Mouse (Mus musculus) neural tube, embryonic 13.5 days (tissue): Measurements from ENCODE around the gene Iqschfp. TPM values are rescaled to one million over a fixed set of nuclear protein-coding genes. Genes with fewer than 3 reads are reported as not detected.
A peak's percentile ranks its signal among the peaks of the same experiment; 100 is the strongest.

ENCODE experiments used
- ATAC-seq: fragments of 200-750 bp; cut with Nextera tagmentation; 2 replicates; pipeline ENCODE4 v1.8.0; 2017; ENCODE audit warnings: low read depth, mild to moderate bottlenecking, moderate TSS enrichment, moderate library complexity
- H3K27ac ChIP-seq: fragments of 300-500 bp; sonication (generic); replicated peaks from 2 replicates; pipeline ENCODE4 v1.5.1; 2015; ENCODE audit warnings: moderate library complexity, mild to moderate bottlenecking, inconsistent platforms
- H3K27me3 ChIP-seq: fragments of 300-500 bp; sonication (generic); 2 replicates; pipeline ENCODE4 v1.6.1; 2015; ENCODE audit warnings: mild to moderate bottlenecking, inconsistent platforms
- H3K36me3 ChIP-seq: fragments of 300-500 bp; sonication (generic); 2 replicates; pipeline ENCODE4 v1.6.1; 2015; ENCODE audit warnings: mild to moderate bottlenecking, inconsistent platforms
- H3K4me1 ChIP-seq: fragments of 300-500 bp; sonication (generic); replicated peaks from 2 replicates; pipeline ENCODE4 v1.6.1; 2015; ENCODE audit warnings: inconsistent platforms
- H3K4me2 ChIP-seq: fragments of 300-500 bp; sonication (generic); 2 replicates; pipeline ENCODE4 v1.6.1; 2015; ENCODE audit warnings: inconsistent platforms, mild to moderate bottlenecking, moderate library complexity
- H3K4me3 ChIP-seq: fragments of 300-500 bp; sonication (generic); 2 replicates; pipeline ENCODE4 v1.5.1; 2015; ENCODE audit warnings: mild to moderate bottlenecking, inconsistent platforms
- H3K9ac ChIP-seq: fragments of 300-500 bp; sonication (generic); 2 replicates; pipeline ENCODE4 v1.6.1; 2015; ENCODE audit warnings: moderate library complexity, mild to moderate bottlenecking, inconsistent platforms
- H3K9me3 ChIP-seq: fragments of 300-500 bp; sonication (generic); 2 replicates; pipeline ENCODE4 v1.6.1; 2016; ENCODE audit warnings: inconsistent platforms
- WGBS: fragments of 180-500 bp; shearing (Covaris S2); methylation state at CpG from one replicate; pipeline ENCODE4 v1.1.7; 2015; 5-methylcytosine and 5-hydroxymethylcytosine counted together
- polyA plus RNA-seq: library from polyadenylated mRNA; unstranded; fragments of >200 nt; fragmentation: Nextera tagmentation; extraction: Ambion mirVana; gene quantifications from 2 replicates; pipeline ENCODE4 v1.2.1, GENCODE M21; 2015

The Iqschfp gene
- polyA plus RNA-seq, result 2.8 and 4.1 TPM in 2 replicates

- H3K9ac ChIP-seq, result peak within 1 kb of the TSS; percentile 60; the same call in 1 of the 2 replicates
- peak; percentile 29; the same call in 1 of the 2 replicates for ATAC-seq
- H3K27ac ChIP-seq, result peak within 1 kb of the TSS; percentile 73
- no peaks in the 10 kb centered on the region for H3K9me3 ChIP-seq
- H3K4me3 ChIP-seq, result peak within 1 kb of the TSS; percentile 31
- H3K27me3 ChIP-seq, result peaks cover 3% of the 10 kb centered on the region; the same call in 1 of the 2 replicates
- H3K4me1 ChIP-seq, result peaks cover 23% of the 10 kb centered on the region
- WGBS, result 21% methylated on average over 15 of the region's 15 CpGs
- H3K36me3 ChIP-seq, result no peaks in the 10 kb centered on the region
- peak within 1 kb of the TSS; percentile 53 for H3K4me2 ChIP-seq
Measured at GRCm38 (mm10) chr3:67892026-67892705, at the start of gene Iqschfp, which contains the start of gene Iqcj. Gene Iqschfp, plus strand, starts transcription at chr3:67892232. Gene Iqcj, plus strand, starts transcription at chr3:67892220.

DNA sequence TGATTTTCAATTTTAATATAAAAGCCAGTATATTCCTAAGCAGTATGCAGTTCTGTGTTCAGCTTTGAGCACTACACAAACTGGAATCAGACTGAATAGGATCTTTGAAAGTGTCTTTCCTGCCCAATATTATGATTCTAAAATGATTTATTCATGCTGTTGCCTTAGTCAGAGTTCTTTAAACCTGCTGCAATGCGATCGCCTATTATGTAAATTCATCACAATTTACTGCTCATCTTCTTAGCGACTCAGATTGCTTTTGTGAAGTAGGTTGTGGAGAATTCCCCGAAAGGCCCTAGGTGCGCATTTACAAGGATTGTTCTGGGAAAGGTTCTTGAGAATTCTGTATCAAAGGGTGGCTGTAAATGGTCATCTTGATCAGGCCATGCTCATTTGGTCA lies 39.6 kb upstream of the Iqschfp start:
- Histone ChIP-seq H3K9me3 (no peaks in the 10 kb centered on the region), H3K4me2 (no peak overlapping the region), H3K27ac (no peak overlapping the region), H3K4me3 (no peak overlapping the region), H3K9ac (no peak overlapping the region), H3K27me3 (no peaks in the 10 kb centered on the region), H3K4me1 (no peaks in the 10 kb centered on the region), H3K36me3 (no peaks in the 10 kb centered on the region)
- no peak for ATAC-seq
- WGBS, result 77% methylated on average over 5 of the region's 5 CpGs

DNA sequence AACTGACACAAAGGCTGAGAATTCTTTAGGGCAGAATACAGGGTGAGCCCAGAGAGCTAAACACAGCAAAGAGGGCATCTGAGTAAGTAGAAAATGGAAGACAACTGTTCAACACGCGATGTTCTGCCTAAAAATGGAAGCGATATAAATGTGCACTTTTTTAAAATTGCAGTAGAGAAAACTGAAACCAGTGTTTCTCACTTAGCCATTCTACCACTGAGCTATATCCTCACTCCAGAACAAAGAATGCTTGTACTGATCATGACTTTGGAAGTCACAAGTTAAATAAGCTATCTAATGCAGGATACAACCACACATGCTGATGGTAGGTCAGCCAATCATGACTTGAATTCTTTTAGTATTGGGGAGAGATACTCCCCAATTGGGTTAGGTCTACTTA lies 30.5 kb upstream of the Iqschfp start:
- 91% methylated on average over 3 of the region's 3 CpGs for WGBS
- H3K9me3 ChIP-seq, result no peaks in the 10 kb centered on the region
- no peak overlapping the region for H3K9ac ChIP-seq
- no peak overlapping the region for H3K27ac ChIP-seq
- no peak for ATAC-seq
- no peaks in the 10 kb centered on the region for H3K4me1 ChIP-seq
- no peak overlapping the region for H3K4me2 ChIP-seq
- no peaks in the 10 kb centered on the region for H3K27me3 ChIP-seq
- no peak overlapping the region for H3K4me3 ChIP-seq
- H3K36me3 ChIP-seq, result no peaks in the 10 kb centered on the region

DNA sequence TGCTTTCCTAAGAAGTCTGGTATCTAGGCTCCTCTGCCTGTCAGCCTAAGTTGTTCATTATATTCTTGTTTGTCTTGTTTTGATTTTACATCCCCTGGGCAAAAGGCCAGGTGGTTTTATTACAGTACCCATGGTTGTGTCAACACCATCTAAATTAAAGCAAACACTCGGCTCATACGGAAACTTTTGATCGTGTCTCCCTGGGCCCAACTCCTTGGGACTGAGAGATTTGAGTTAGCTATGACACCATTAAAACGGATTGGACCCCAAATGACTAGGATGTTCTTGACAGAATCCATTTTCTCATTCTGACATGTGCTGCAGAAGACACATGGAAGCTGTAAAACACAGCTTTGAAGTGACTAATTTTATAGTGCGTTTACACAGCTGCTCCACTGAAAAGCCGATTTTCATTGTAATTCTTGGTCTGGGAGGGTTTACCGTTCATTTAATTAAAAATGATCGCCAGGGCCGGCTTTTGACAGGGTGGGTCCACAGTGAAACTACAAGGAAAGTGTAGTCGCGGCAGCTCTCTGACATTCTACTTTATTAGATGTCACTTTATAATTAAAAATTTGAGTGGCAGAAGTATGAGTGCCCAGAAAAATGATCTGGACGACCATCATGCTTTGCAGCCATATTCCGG lies 24.5 kb upstream of the Iqschfp start:
- Histone ChIP-seq H3K4me1 (peaks cover 7% of the 10 kb centered on the region; the same call in 1 of the 2 replicates), H3K27ac (no peak overlapping the region), H3K9me3 (no peaks in the 10 kb centered on the region), H3K9ac (no peak overlapping the region), H3K4me3 (no peak overlapping the region), H3K27me3 (no peaks in the 10 kb centered on the region), H3K4me2 (no peak overlapping the region), H3K36me3 (no peaks in the 10 kb centered on the region)
- no peak for ATAC-seq
- 53% methylated on average over 13 of the region's 13 CpGs for WGBS

GRCm38 (mm10) chr3:67869424-67869823 lies 22.6 kb upstream of the Iqschfp start:
- H3K9ac ChIP-seq, result no peak overlapping the region
- no peaks in the 10 kb centered on the region for H3K9me3 ChIP-seq
- H3K4me2 ChIP-seq, result no peak overlapping the region
- no peak overlapping the region for H3K27ac ChIP-seq
- H3K4me1 ChIP-seq, result peaks cover 7% of the 10 kb centered on the region; the same call in 1 of the 2 replicates
- no peak for ATAC-seq
- no peaks in the 10 kb centered on the region for H3K36me3 ChIP-seq
- no peaks in the 10 kb centered on the region for H3K27me3 ChIP-seq
- no peak overlapping the region for H3K4me3 ChIP-seq
- WGBS, result 81% methylated on average over 1 of the region's 1 CpGs

GRCm38 (mm10) chr3:67877253-67877652 lies 14.8 kb upstream of the Iqschfp start:
- no peak overlapping the region for H3K27ac ChIP-seq
- no peak overlapping the region for H3K9ac ChIP-seq
- no peaks in the 10 kb centered on the region for H3K4me1 ChIP-seq
- no peak overlapping the region for H3K4me2 ChIP-seq
- H3K36me3 ChIP-seq, result no peaks in the 10 kb centered on the region
- no peaks in the 10 kb centered on the region for H3K9me3 ChIP-seq
- WGBS, result 80% methylated on average over 4 of the region's 4 CpGs
- H3K27me3 ChIP-seq, result no peaks in the 10 kb centered on the region
- ATAC-seq, result no peak
- H3K4me3 ChIP-seq, result no peak overlapping the region

DNA sequence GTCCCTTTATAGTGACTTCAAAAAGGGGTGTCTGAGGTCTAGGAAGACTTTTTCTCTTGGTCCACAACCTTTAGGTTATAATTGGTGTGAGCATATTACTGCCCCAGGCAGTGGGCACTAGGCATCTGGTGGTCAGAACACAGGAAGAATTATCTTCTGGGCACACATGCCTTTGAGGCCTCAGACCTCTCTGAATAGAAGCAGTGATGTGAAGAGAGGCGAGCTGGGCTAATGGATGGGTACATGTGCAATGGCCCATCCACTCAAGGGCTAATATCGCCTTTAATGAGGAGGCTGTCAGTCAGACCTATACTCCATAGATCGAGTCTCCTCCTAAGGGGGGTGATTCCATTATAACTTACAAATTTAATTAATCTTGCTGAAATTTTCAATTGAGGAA lies 7.7 kb upstream of the Iqschfp start:
- H3K4me3 ChIP-seq, result no peak overlapping the region
- no peaks in the 10 kb centered on the region for H3K27me3 ChIP-seq
- no peaks in the 10 kb centered on the region for H3K9me3 ChIP-seq
- no peak overlapping the region for H3K9ac ChIP-seq
- ATAC-seq, result no peak
- H3K4me2 ChIP-seq, result no peak overlapping the region
- H3K36me3 ChIP-seq, result no peaks in the 10 kb centered on the region
- 47% methylated on average over 3 of the region's 3 CpGs for WGBS
- no peak overlapping the region for H3K27ac ChIP-seq
- H3K4me1 ChIP-seq, result no peaks in the 10 kb centered on the region; the same call in 1 of the 2 replicates

DNA sequence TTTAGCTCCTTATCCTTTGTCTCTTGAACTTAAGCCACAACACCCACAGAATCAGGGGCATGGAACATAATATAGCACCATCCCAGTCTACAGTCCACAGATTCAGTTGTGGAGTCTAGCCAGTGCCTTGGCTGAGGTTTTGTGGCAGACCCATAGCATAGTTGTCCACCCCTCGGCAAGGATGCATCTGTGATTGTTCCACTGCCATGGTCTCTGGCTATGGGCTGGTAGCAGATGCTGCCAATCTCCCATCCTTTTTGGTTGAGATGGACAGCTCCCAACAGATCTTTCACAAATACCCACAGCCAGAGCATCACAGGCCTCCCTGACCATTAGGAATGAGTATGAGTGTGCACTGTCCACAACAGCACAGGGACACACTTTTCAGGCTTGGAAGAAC lies 5.9 kb upstream of the Iqschfp start:
- H3K9ac ChIP-seq, result no peak overlapping the region
- 81% methylated on average over 1 of the region's 1 CpGs for WGBS
- no peak overlapping the region for H3K4me2 ChIP-seq
- ATAC-seq, result no peak
- no peaks in the 10 kb centered on the region for H3K9me3 ChIP-seq
- no peak overlapping the region for H3K4me3 ChIP-seq
- H3K36me3 ChIP-seq, result no peaks in the 10 kb centered on the region
- no peak overlapping the region for H3K27ac ChIP-seq
- peaks cover under 1% of the 10 kb centered on the region; the same call in 1 of the 2 replicates for H3K27me3 ChIP-seq
- peaks cover 1% of the 10 kb centered on the region; the same call in 1 of the 2 replicates for H3K4me1 ChIP-seq

GRCm38 (mm10) chr3:67887251-67887650 lies 4.8 kb upstream of the Iqschfp start:
- no peak overlapping the region for H3K9ac ChIP-seq
- no peak overlapping the region for H3K27ac ChIP-seq
- ATAC-seq, result no peak
- peaks cover 12% of the 10 kb centered on the region for H3K4me1 ChIP-seq
- H3K9me3 ChIP-seq, result no peaks in the 10 kb centered on the region
- no peak overlapping the region for H3K4me2 ChIP-seq
- H3K4me3 ChIP-seq, result no peak overlapping the region
- H3K36me3 ChIP-seq, result no peaks in the 10 kb centered on the region
- peaks cover 3% of the 10 kb centered on the region; the same call in 1 of the 2 replicates for H3K27me3 ChIP-seq

DNA sequence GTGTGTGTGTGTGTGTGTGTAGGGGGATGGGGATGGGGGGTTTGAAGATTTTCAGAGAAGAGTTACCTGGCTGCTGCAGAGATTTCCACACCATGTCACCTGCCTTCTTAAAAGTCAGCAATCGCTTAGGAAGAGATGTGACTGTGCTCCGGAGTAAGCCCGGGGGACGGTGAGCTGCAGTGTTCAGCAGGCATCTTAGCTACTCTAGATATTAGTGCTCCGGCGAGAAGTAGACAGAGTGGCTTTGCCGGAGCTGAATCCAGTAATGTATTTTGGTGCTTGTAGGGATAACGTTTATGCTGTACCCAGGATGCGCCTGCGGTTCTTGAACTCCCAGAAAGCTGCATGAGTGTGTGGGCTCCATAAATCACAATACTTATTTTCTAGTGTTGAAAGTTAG lies 736 bp downstream of the Iqschfp start:
- Histone ChIP-seq H3K36me3 (no peaks in the 10 kb centered on the region), H3K27ac (peak overlapping the region; percentile 59), H3K9ac (peak overlapping the region; percentile 60; the same call in 1 of the 2 replicates), H3K9me3 (no peaks in the 10 kb centered on the region), H3K4me2 (peak overlapping the region; percentile 53), H3K4me3 (peak overlapping the region; percentile 31), H3K4me1 (peaks cover 23% of the 10 kb centered on the region), H3K27me3 (peaks cover 3% of the 10 kb centered on the region; the same call in 1 of the 2 replicates)
- WGBS, result 47% methylated on average over 10 of the region's 10 CpGs
- ATAC-seq, result peak; percentile 47

DNA sequence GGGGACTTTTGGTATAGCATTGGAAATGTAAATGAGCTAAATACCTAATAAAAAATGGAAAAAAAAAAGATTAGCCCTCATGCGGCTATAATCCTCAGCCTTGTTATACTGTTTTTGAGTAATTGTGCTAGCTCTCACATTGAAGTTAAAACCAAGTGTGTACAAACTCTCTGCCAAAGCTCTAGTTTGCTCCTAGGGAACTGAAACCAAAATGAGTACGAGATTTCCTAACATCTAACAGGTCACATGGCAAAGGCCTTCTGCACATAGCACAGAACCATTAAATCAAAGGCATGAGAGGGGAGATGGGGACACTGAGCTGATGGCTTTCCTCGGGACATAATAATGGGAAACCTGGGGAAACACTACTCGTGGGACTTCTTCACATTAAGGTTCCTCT lies 10.5 kb downstream of the Iqschfp start:
- Histone ChIP-seq H3K4me2 (no peak overlapping the region), H3K4me3 (no peak overlapping the region), H3K4me1 (no peaks in the 10 kb centered on the region), H3K36me3 (no peaks in the 10 kb centered on the region), H3K27me3 (no peaks in the 10 kb centered on the region), H3K9ac (no peak overlapping the region), H3K27ac (no peak overlapping the region), H3K9me3 (no peaks in the 10 kb centered on the region)
- 88% methylated on average over 4 of the region's 4 CpGs for WGBS
- no peak for ATAC-seq

DNA sequence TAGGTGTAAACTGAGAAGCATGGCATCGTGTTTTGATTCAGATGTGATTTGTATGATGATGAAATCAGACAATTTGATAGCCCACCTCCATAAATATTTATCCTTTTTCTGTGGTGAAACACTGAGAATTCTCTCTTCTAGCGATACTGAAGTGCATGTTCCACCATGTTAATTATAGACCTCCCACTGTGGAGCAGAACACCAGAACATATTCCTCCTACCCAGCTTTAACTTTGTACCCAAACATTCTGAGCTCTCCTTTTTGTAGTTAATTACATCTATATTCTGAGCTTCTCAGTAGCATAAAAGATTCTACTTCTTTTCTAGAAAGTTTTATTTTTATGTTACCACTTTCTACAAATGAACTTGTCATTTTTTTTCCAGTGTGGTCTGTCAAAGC lies 16.6 kb downstream of the Iqschfp start:
- Histone ChIP-seq H3K4me3 (no peak overlapping the region), H3K4me1 (no peaks in the 10 kb centered on the region), H3K27ac (no peak overlapping the region), H3K27me3 (no peaks in the 10 kb centered on the region), H3K4me2 (no peak overlapping the region), H3K9ac (no peak overlapping the region), H3K9me3 (no peaks in the 10 kb centered on the region), H3K36me3 (no peaks in the 10 kb centered on the region)
- WGBS, result 81% methylated on average over 2 of the region's 2 CpGs
- no peak for ATAC-seq
